Mouse (Mus musculus): ENCODE results near the gene Mcpt2. TPM values are rescaled to one million over a fixed set of nuclear protein-coding genes. Genes with fewer than 3 reads are reported as not detected.
"Not testable (repeated sequence)": the region's sequence is repeated elsewhere in the genome, so short reads cannot be mapped to it uniquely, and the experiment has no call there.

The Mcpt2 gene
- polyA plus RNA-seq, 1 experiment from 2014 or later, result not detected

GRCm38 (mm10) chr14:56057722-56058121 is 15.9 kb downstream of the Mcpt2 start:
- no peak overlapping the region for H3K27ac ChIP-seq (ENCODE audit: low read depth, low read length)
- no peak for ATAC-seq (ENCODE audit: low FRiP score)
- no peak overlapping the region for H3K4me3 ChIP-seq (ENCODE audit: low read depth, low read length)
- no peaks in the 10 kb centered on the region for H3K27me3 ChIP-seq (ENCODE audit: control insufficient read depth, insufficient read depth, low read length)
- H3K4me1 ChIP-seq (replicated peaks; ENCODE audit: control insufficient read depth, insufficient read depth, low read length), result no peaks in the 10 kb centered on the region
- 84% methylated on average over 4 of the region's 4 CpGs for WGBS
- no peaks in the 10 kb centered on the region for H3K36me3 ChIP-seq (ENCODE audit: control insufficient read depth, insufficient read depth, low read length)
- DNase-seq (ENCODE audit: low spot score), result no peak
- H3K4me2 ChIP-seq (replicated peaks; ENCODE audit: low read depth, low read length), result no peak overlapping the region
- H3K9ac ChIP-seq (ENCODE audit: low read depth, low read length), result no peak overlapping the region
- H3K9me3 ChIP-seq (ENCODE audit: control insufficient read depth, low read length), result no peaks in the 10 kb centered on the region

GRCm38 (mm10) chr14:56062213-56062612 is 20.4 kb downstream of the Mcpt2 start, which contains the start of gene Mcpt4:
Gene Mcpt4 (minus strand): TSS chr14:56062313.
- not testable (repeated sequence) for ATAC-seq (ENCODE audit: low FRiP score); H3K27me3 ChIP-seq (ENCODE audit: control insufficient read depth, insufficient read depth, low read length); H3K9ac ChIP-seq (ENCODE audit: low read depth, low read length); H3K4me3 ChIP-seq (ENCODE audit: low read depth, low read length); DNase-seq (ENCODE audit: low spot score); H3K27ac ChIP-seq (ENCODE audit: low read depth, low read length); H3K36me3 ChIP-seq (ENCODE audit: control insufficient read depth, insufficient read depth, low read length); H3K4me1 ChIP-seq (replicated peaks; ENCODE audit: control insufficient read depth, insufficient read depth, low read length); H3K4me2 ChIP-seq (replicated peaks; ENCODE audit: low read depth, low read length); H3K9me3 ChIP-seq (ENCODE audit: control insufficient read depth, low read length)
- WGBS, result 81% methylated on average over 3 of the region's 3 CpGs

- no peak overlapping the region for H3K9ac ChIP-seq (ENCODE audit: low read depth, low read length)
- H3K27ac ChIP-seq (ENCODE audit: low read depth, low read length), result no peak overlapping the region
- H3K9me3 ChIP-seq (ENCODE audit: control insufficient read depth, low read length), result no peaks in the 10 kb centered on the region
- DNase-seq (ENCODE audit: low spot score), result no peak
- no peak overlapping the region for H3K4me3 ChIP-seq (ENCODE audit: low read depth, low read length)
- H3K36me3 ChIP-seq (ENCODE audit: control insufficient read depth, insufficient read depth, low read length), result no peaks in the 10 kb centered on the region
- ATAC-seq (ENCODE audit: low FRiP score), result no peak
- H3K4me2 ChIP-seq (replicated peaks; ENCODE audit: low read depth, low read length), result no peak overlapping the region
- H3K27me3 ChIP-seq (ENCODE audit: control insufficient read depth, insufficient read depth, low read length), result no peaks in the 10 kb centered on the region
- 85% methylated on average over 4 of the region's 4 CpGs for WGBS
- no peaks in the 10 kb centered on the region for H3K4me1 ChIP-seq (replicated peaks; ENCODE audit: control insufficient read depth, insufficient read depth, low read length)
Observed at GRCm38 (mm10) chr14:56082016-56082415, 40.2 kb downstream of the Mcpt2 start.

- H3K27ac ChIP-seq (ENCODE audit: low read depth, low read length), result no peak within 1 kb of the TSS
- no peaks in the 10 kb centered on the region for H3K4me1 ChIP-seq (replicated peaks; ENCODE audit: control insufficient read depth, insufficient read depth, low read length)
- H3K9me3 ChIP-seq (ENCODE audit: control insufficient read depth, low read length), result no peaks in the 10 kb centered on the region
- no peaks in the 10 kb centered on the region for H3K27me3 ChIP-seq (ENCODE audit: control insufficient read depth, insufficient read depth, low read length)
- H3K9ac ChIP-seq (ENCODE audit: low read depth, low read length), result no peak within 1 kb of the TSS
- H3K4me2 ChIP-seq (replicated peaks; ENCODE audit: low read depth, low read length), result no peak within 1 kb of the TSS
- no peak within 1 kb of the TSS for H3K4me3 ChIP-seq (ENCODE audit: low read depth, low read length)
- DNase-seq (ENCODE audit: low spot score) (no peak), ATAC-seq (ENCODE audit: low FRiP score) (no peak)
- H3K36me3 ChIP-seq (ENCODE audit: control insufficient read depth, insufficient read depth, low read length), result no peaks in the 10 kb centered on the region
- WGBS, result 96% methylated on average over 2 of the region's 2 CpGs
Observed at GRCm38 (mm10) chr14:56085167-56085566, 43.3 kb downstream of the Mcpt2 start, which contains the start of gene Mcpt8. Gene Mcpt8 (minus strand): TSS chr14:56085273.

GRCm38 (mm10) chr14:56086711-56087110 is 44.9 kb downstream of the Mcpt2 start:
- Histone ChIP-seq H3K4me3 (ENCODE audit: low read depth, low read length) (no peak overlapping the region), H3K27me3 (ENCODE audit: control insufficient read depth, insufficient read depth, low read length) (no peaks in the 10 kb centered on the region), H3K4me2 (replicated peaks; ENCODE audit: low read depth, low read length) (no peak overlapping the region), H3K27ac (ENCODE audit: low read depth, low read length) (no peak overlapping the region), H3K9me3 (ENCODE audit: control insufficient read depth, low read length) (no peaks in the 10 kb centered on the region), H3K36me3 (ENCODE audit: control insufficient read depth, insufficient read depth, low read length) (no peaks in the 10 kb centered on the region), H3K4me1 (replicated peaks; ENCODE audit: control insufficient read depth, insufficient read depth, low read length) (no peaks in the 10 kb centered on the region), H3K9ac (ENCODE audit: low read depth, low read length) (no peak overlapping the region)
- DNase-seq (ENCODE audit: low spot score) (no peak), ATAC-seq (ENCODE audit: low FRiP score) (no peak)
- WGBS, result 82% methylated on average over 3 of the region's 3 CpGs

GRCm38 (mm10) chr14:56093353-56093752 is 51.5 kb downstream of the Mcpt2 start:
- DNase-seq (ENCODE audit: low spot score) (no peak), ATAC-seq (ENCODE audit: low FRiP score) (no peak)
- Histone ChIP-seq H3K4me2 (replicated peaks; ENCODE audit: low read depth, low read length) (no peak overlapping the region), H3K4me1 (replicated peaks; ENCODE audit: control insufficient read depth, insufficient read depth, low read length) (no peaks in the 10 kb centered on the region), H3K4me3 (ENCODE audit: low read depth, low read length) (no peak overlapping the region), H3K9me3 (ENCODE audit: control insufficient read depth, low read length) (no peaks in the 10 kb centered on the region), H3K27me3 (ENCODE audit: control insufficient read depth, insufficient read depth, low read length) (no peaks in the 10 kb centered on the region), H3K27ac (ENCODE audit: low read depth, low read length) (no peak overlapping the region), H3K9ac (ENCODE audit: low read depth, low read length) (no peak overlapping the region), H3K36me3 (ENCODE audit: control insufficient read depth, insufficient read depth, low read length) (no peaks in the 10 kb centered on the region)
- 70% methylated on average over 2 of the region's 2 CpGs for WGBS

Other genes starting within 250 kb of the Mcpt2 start
- 19.5 and 25.5 TPM in 2 replicates for gene Nfatc4, start 218.9 kb upstream of the Mcpt2 start, polyA plus RNA-seq (2014; fragmentation: Nextera tagmentation; extraction: Ambion mirVana)
- 8.3 and 8.8 TPM in 2 replicates for gene Nynrin, start 188.0 kb upstream of the Mcpt2 start, polyA plus RNA-seq (2014; fragmentation: Nextera tagmentation; extraction: Ambion mirVana)
- gene Cbln3, start 157.6 kb upstream of the Mcpt2 start, polyA plus RNA-seq (2014; fragmentation: Nextera tagmentation; extraction: Ambion mirVana), result 0.17 and 0.31 TPM in 2 replicates
- gene Khnyn, start 157.1 kb upstream of the Mcpt2 start, polyA plus RNA-seq (2014; fragmentation: Nextera tagmentation; extraction: Ambion mirVana), result 7.8 and 9.3 TPM in 2 replicates
- 39.7 and 41.9 TPM in 2 replicates for gene Sdr39u1, start 141.7 kb upstream of the Mcpt2 start, polyA plus RNA-seq (2014; fragmentation: Nextera tagmentation; extraction: Ambion mirVana)
- gene Cma1, start 97.4 kb upstream of the Mcpt2 start, polyA plus RNA-seq (2014; fragmentation: Nextera tagmentation; extraction: Ambion mirVana), result not detected in 2 replicates
- not detected in 2 replicates for gene Cma2, start 91.1 kb upstream of the Mcpt2 start, polyA plus RNA-seq (2014; fragmentation: Nextera tagmentation; extraction: Ambion mirVana)
- not detected in 2 replicates for gene Mcpt1, start 24.1 kb upstream of the Mcpt2 start, polyA plus RNA-seq (2014; fragmentation: Nextera tagmentation; extraction: Ambion mirVana)
- not detected in 2 replicates for gene Mcpt9, start 11.5 kb upstream of the Mcpt2 start, polyA plus RNA-seq (2014; fragmentation: Nextera tagmentation; extraction: Ambion mirVana)
- not detected in 2 replicates for gene Mcpt4, start 20.3 kb downstream of the Mcpt2 start, polyA plus RNA-seq (2014; fragmentation: Nextera tagmentation; extraction: Ambion mirVana)
- not detected in 2 replicates for gene Mcpt8, start 43.2 kb downstream of the Mcpt2 start, polyA plus RNA-seq (2014; fragmentation: Nextera tagmentation; extraction: Ambion mirVana)
- gene Ctsg, start 60.5 kb downstream of the Mcpt2 start, polyA plus RNA-seq (2014; fragmentation: Nextera tagmentation; extraction: Ambion mirVana), result 0.31 TPM in 1 of 2 replicates, not detected in the other
- gene Gzme, start 78.6 kb downstream of the Mcpt2 start, polyA plus RNA-seq (2014; fragmentation: Nextera tagmentation; extraction: Ambion mirVana), result not detected in 2 replicates
- not detected in 2 replicates for gene Gzmd, start 90.6 kb downstream of the Mcpt2 start, polyA plus RNA-seq (2014; fragmentation: Nextera tagmentation; extraction: Ambion mirVana)
- not detected in 2 replicates for gene Gzmg, start 117.5 kb downstream of the Mcpt2 start, polyA plus RNA-seq (2014; fragmentation: Nextera tagmentation; extraction: Ambion mirVana)
- gene Gzmn, start 132.6 kb downstream of the Mcpt2 start, polyA plus RNA-seq (2014; fragmentation: Nextera tagmentation; extraction: Ambion mirVana), result not detected in 2 replicates
- gene Gzmf, start 169.4 kb downstream of the Mcpt2 start, polyA plus RNA-seq (2014; fragmentation: Nextera tagmentation; extraction: Ambion mirVana), result not detected in 2 replicates
- gene Gzmc, start 192.6 kb downstream of the Mcpt2 start, polyA plus RNA-seq (2014; fragmentation: Nextera tagmentation; extraction: Ambion mirVana), result not detected in 2 replicates
- 0.11 TPM in 1 of 2 replicates, not detected in the other for gene Gzmb, start 220.2 kb downstream of the Mcpt2 start, polyA plus RNA-seq (2014; fragmentation: Nextera tagmentation; extraction: Ambion mirVana)

All from hindbrain, embryonic 11.5 days (tissue).